16 mouse cellular contexts compared by ENCODE assay signal in genomic region chr7:45148534-45149098, GRCm38 (mm10). TPM values are rescaled to one million over a fixed set of nuclear protein-coding genes. Genes with fewer than 3 reads are reported as not detected.
A peak's percentile ranks its signal among the peaks of the same experiment; 100 is the strongest.
DNase-seq lines count a peak whose midpoint lies in the region; ATAC-seq and TF ChIP-seq lines count a peak whose summit lies in the region.
"Had no signal": no experiment of that assay in that cellular context is flagged by ENCODE, and none has a peak within 500 bp of the region (broad histone marks: within the 10 kb centered on the region; RNA-seq: fewer than 3 reads in every experiment).

No protein-coding gene starts in this region.

- H3K4me2 ChIP-seq in stomach, embryonic 15.5 days, result no peak overlapping the region
- H3K4me2 ChIP-seq: hindbrain, embryonic 14.5 days; limb, embryonic 12.5 days; lung, embryonic 14.5 days had no signal

- peak overlapping the region; percentile 30 for H3K9ac ChIP-seq in liver, adult 2 months (ENCODE audit: low read depth, low read length)
- H3K9ac ChIP-seq in stomach, embryonic 15.5 days, result no peak overlapping the region
- H3K9ac ChIP-seq: hindbrain, embryonic 14.5 days; limb, embryonic 12.5 days; lung, embryonic 14.5 days had no signal

- H3K27ac ChIP-seq in liver, adult 2 months (replicated peaks; ENCODE audit: insufficient read depth, low read depth, low read length), result peak overlapping the region; percentile 92
- 0 out of 2 replicates have a peak overlapping the region, but pooled peaks have one; percentile 42 for H3K27ac ChIP-seq in stomach, embryonic 15.5 days
- H3K27ac ChIP-seq: hindbrain, embryonic 14.5 days; limb, embryonic 12.5 days had no signal

- DNase-seq in heart, adult 11 months, result peak; percentile 97
- no peak for DNase-seq in heart, postnatal 36 days
- DNase-seq in liver, adult 2 months (ENCODE audit: extremely low read depth, low read depth, low spot score), result peak; percentile 76
- DNase-seq in liver, result no peak
- DNase-seq in heart, postnatal 10 days, result peak; percentile 52 to 54
- DNase-seq in left cerebral cortex, adult 9 months (ENCODE audit: low spot score in 2 of 2), result no peak
- DNase-seq in retina, postnatal 1 day, result no peak
- DNase-seq: adrenal gland, adult 2 months; gastrocnemius, postnatal 25 days; layer of hippocampus, postnatal 36 days; right cerebral cortex, postnatal 4 days had no signal

- WGBS in liver, adult 2 months, result 13% methylated on average over 4 of the region's 4 CpGs
- 59% methylated on average over 4 of the region's 4 CpGs for WGBS in stomach, embryonic 15.5 days

- H3K79me2 ChIP-seq in liver, adult 2 months (ENCODE audit: control insufficient read depth, insufficient read depth, low read length), result no peaks in the 10 kb centered on the region

- ATAC-seq in stomach, embryonic 15.5 days (ENCODE audit: insufficient read depth, low FRiP score, low read depth), result no peak

- intact Hi-C loops in heart, postnatal 36 days (cut with DNase I), result no loop called here
- intact Hi-C loops in heart, postnatal 10 days (cut with DNase I), result no loop called here

- H3K9me3 ChIP-seq in stomach, embryonic 15.5 days, result no peaks in the 10 kb centered on the region
- H3K9me3 ChIP-seq: limb, embryonic 12.5 days had no signal

- no peaks in the 10 kb centered on the region for H3K27me3 ChIP-seq in liver, adult 2 months (ENCODE audit: control insufficient read depth, insufficient read depth, low read length)
- no peaks in the 10 kb centered on the region for H3K27me3 ChIP-seq in stomach, embryonic 15.5 days (replicated peaks)
- H3K27me3 ChIP-seq: limb, embryonic 12.5 days had no signal

- no peak overlapping the region for H3K4me3 ChIP-seq in liver, adult 2 months (ENCODE audit: insufficient read depth, low read depth, low read length)
- H3K4me3 ChIP-seq in stomach, embryonic 15.5 days (replicated peaks), result no peak overlapping the region
- H3K4me3 ChIP-seq: erythroblast, embryonic 14.5 days; limb, embryonic 12.5 days had no signal

- H3K4me1 ChIP-seq in liver, adult 2 months (ENCODE audit: control insufficient read depth, insufficient read depth, low read length), result peaks cover 16% of the 10 kb centered on the region
- H3K4me1 ChIP-seq in stomach, embryonic 15.5 days, result peaks cover 12% of the 10 kb centered on the region

- no peak for TF ChIP-seq CTCF in liver, adult 2 months (IDR thresholded peaks at IDR 0.05; ENCODE audit: low read depth, low read length)

- TF ChIP-seq POLR2A in liver, adult 2 months (IDR thresholded peaks at IDR 0.05; ENCODE audit: extremely low read depth, insufficient read depth, low read length), result no peak

- peaks cover 15% of the 10 kb centered on the region; the same call in 1 of the 2 replicates for H3K36me3 ChIP-seq in liver, adult 2 months (ENCODE audit: control insufficient read depth, insufficient read depth, low read length)
- H3K36me3 ChIP-seq in stomach, embryonic 15.5 days, result 0 out of 2 replicates have a peak, but pooled peaks cover 23% of the 10 kb centered on the region

RNA-seq across cellular contexts. Expression of gene Pih1d1, which starts 5.5 kb away (rescaled TPM):
- total RNA-seq in heart, postnatal 36 days (2021), result 10 to 100 TPM; 41.8 to 43.1 TPM
- total RNA-seq in liver, adult 2 months (2014; rRNA removed), result 48.0 and 59.1 TPM in 2 replicates
- polyA plus RNA-seq in liver, adult 2 months (2012; rRNA removed), result 62.1 and 66.4 TPM in 2 replicates
- total RNA-seq in heart, postnatal 10 days (2021), result 10 to 100 TPM; 47.1 to 49.0 TPM
- 80.3 and 90.0 TPM in 2 replicates for polyA plus RNA-seq in stomach, embryonic 15.5 days (2015; fragmentation: Nextera tagmentation; extraction: Ambion mirVana)

RNA-seq across cellular contexts. Expression of gene Aldh16a1, which starts 5.8 kb away (rescaled TPM):
- total RNA-seq in heart, postnatal 36 days (2021), result 10 to 100 TPM; 20.6 to 22.8 TPM
- 33.3 and 47.6 TPM in 2 replicates for total RNA-seq in liver, adult 2 months (2014; rRNA removed)
- 116 and 162 TPM in 2 replicates for polyA plus RNA-seq in liver, adult 2 months (2012; rRNA removed)
- total RNA-seq in heart, postnatal 10 days (2021), result 10 to 100 TPM; 36.6 to 48.2 TPM
- polyA plus RNA-seq in stomach, embryonic 15.5 days (2015; fragmentation: Nextera tagmentation; extraction: Ambion mirVana), result 49.3 and 58.7 TPM in 2 replicates

RNA-seq across cellular contexts. Expression of gene Flt3l, which starts 12.4 kb away (rescaled TPM):
- total RNA-seq in heart, postnatal 36 days (2021), result 10 to 100 TPM in 1 of 2 experiments, 1 to 10 TPM in 1; 7.0 to 16.1 TPM
- total RNA-seq in liver, adult 2 months (2014; rRNA removed), result 3.2 and 5.4 TPM in 2 replicates
- 20.8 and 30.8 TPM in 2 replicates for polyA plus RNA-seq in liver, adult 2 months (2012; rRNA removed)
- 1 to 10 TPM; 5.7 to 6.5 TPM for total RNA-seq in heart, postnatal 10 days (2021)
- polyA plus RNA-seq in stomach, embryonic 15.5 days (2015; fragmentation: Nextera tagmentation; extraction: Ambion mirVana), result 2.2 and 2.5 TPM in 2 replicates

RNA-seq across cellular contexts. Expression of gene Gm45713, which starts 12.6 kb away (rescaled TPM):
- not detected for total RNA-seq in heart, postnatal 36 days (2021)
- 0.13 TPM in 1 of 2 replicates, not detected in the other for total RNA-seq in liver, adult 2 months (2014; rRNA removed)
- polyA plus RNA-seq in liver, adult 2 months (2012; rRNA removed), result 0.98 TPM in 1 of 2 replicates, not detected in the other
- total RNA-seq in heart, postnatal 10 days (2021), result not detected
- polyA plus RNA-seq in stomach, embryonic 15.5 days (2015; fragmentation: Nextera tagmentation; extraction: Ambion mirVana), result 0.42 TPM in 1 of 2 replicates, not detected in the other
- total RNA-seq: adrenal gland, adult 2 months; gastrocnemius, postnatal 25 days had no signal
- polyA plus RNA-seq: erythroblast, embryonic 14.5 days; hindbrain, embryonic 14.5 days; limb, embryonic 12.5 days had no signal

RNA-seq across cellular contexts. Expression of gene Slc17a7, which starts 15.1 kb away (rescaled TPM):
- 10 to 100 TPM; 19.7 to 21.0 TPM for total RNA-seq in heart, postnatal 36 days (2021)
- total RNA-seq in liver, adult 2 months (2014; rRNA removed), result 0.07 TPM in 1 of 2 replicates, not detected in the other
- polyA plus RNA-seq in liver, adult 2 months (2012; rRNA removed), result not detected in 2 replicates
- total RNA-seq in heart, postnatal 10 days (2021), result 1 to 10 TPM; 6.1 to 6.7 TPM
- 0.13 TPM in 1 of 2 replicates, not detected in the other for polyA plus RNA-seq in stomach, embryonic 15.5 days (2015; fragmentation: Nextera tagmentation; extraction: Ambion mirVana)

Comparison
In these comparisons a context has a peak if more than half of its experiments do, and no peak if none do; other contexts are left out.
1. DNase-seq: peak in heart, adult 11 months (single experiment), liver, adult 2 months (single experiment) and heart, postnatal 10 days (2 of 2); none in heart, postnatal 36 days (0 of 2), liver (single experiment), left cerebral cortex, adult 9 months (0 of 2) and retina, postnatal 1 day (single experiment).